Mouse (Mus musculus) embryonic stem cell, embryonic (primary cell): ENCODE results near the gene Ccm2.

ENCODE experiments used
- CTCF ChIA-PET, 4 experiments: fragments of 300-600 bp in 2 of 4; fragments of 350-600 bp in 2 of 4; sonication (Branson Sonifier 250); formaldehyde crosslinking; loops; one replicate each; lab custom pipeline; 2022; ENCODE audit warnings: inconsistent platforms in 2 of 4; lab: Charles Lee
- POLR2A ChIA-PET, 4 experiments: fragments of 300-600 bp in 2 of 4; fragments of 350-600 bp in 2 of 4; sonication (Branson Sonifier 250); formaldehyde crosslinking; loops; one replicate each; lab custom pipeline; 2022; ENCODE audit warnings: antibody characterized with exemption in 4 of 4, inconsistent platforms in 1 of 4; lab: Charles Lee

The Ccm2 gene

GRCm38 (mm10) chr11:6587249-6587940 is 40.7 kb downstream of the Ccm2 start:
- CTCF ChIA-PET, result interaction anchor here in 3 of 4 experiments (1.0 to 1.5 kb wide), 3 partner anchors 11 to 60 kb away, joined by 3 to 7 read pairs (median 4); no protein-coding TSS in a partner anchor
- POLR2A ChIA-PET, result interaction anchor here in 2 of 4 experiments (0.6 to 3.2 kb wide), 11 partner anchors 10 to 113 kb away, joined by 3 to 13 read pairs (median 5); partner anchors contain the start of gene Tbrg4 (in 1 of the 2)

- ChIA-PET POLR2A (interaction anchor here (0.6 to 3.2 kb wide), 21 partner anchors 9 to 1729 kb away, joined by 3 to 13 read pairs (median 3); partner anchors contain the start of gene Tbrg4 (in 1 of the 4)), CTCF (interaction anchor here in 1 of 4 experiments (0.5 to 1.3 kb wide), 3 partner anchors 10 to 87 kb away, joined by 3 to 4 read pairs (median 4); no protein-coding TSS in a partner anchor)
Observed at GRCm38 (mm10) chr11:6588295-6588694, 41.6 kb downstream of the Ccm2 start.

GRCm38 (mm10) chr11:6589838-6590237 is 43.2 kb downstream of the Ccm2 start:
- POLR2A ChIA-PET, result interaction anchor here in 2 of 4 experiments (6.5 to 31.2 kb wide), 2 partner anchors 15 to 30 kb away, joined by 53 to 569 read pairs; partner anchors contain the start of genes Nacad (in 1 of the 2) and Tbrg4 (in 1 of the 2)
- CTCF ChIA-PET, result interaction anchor here in 1 of 4 experiments (0.5 kb wide), 1 partner anchor 1700 kb away, joined by 4 read pairs; no protein-coding TSS in a partner anchor

DNA sequence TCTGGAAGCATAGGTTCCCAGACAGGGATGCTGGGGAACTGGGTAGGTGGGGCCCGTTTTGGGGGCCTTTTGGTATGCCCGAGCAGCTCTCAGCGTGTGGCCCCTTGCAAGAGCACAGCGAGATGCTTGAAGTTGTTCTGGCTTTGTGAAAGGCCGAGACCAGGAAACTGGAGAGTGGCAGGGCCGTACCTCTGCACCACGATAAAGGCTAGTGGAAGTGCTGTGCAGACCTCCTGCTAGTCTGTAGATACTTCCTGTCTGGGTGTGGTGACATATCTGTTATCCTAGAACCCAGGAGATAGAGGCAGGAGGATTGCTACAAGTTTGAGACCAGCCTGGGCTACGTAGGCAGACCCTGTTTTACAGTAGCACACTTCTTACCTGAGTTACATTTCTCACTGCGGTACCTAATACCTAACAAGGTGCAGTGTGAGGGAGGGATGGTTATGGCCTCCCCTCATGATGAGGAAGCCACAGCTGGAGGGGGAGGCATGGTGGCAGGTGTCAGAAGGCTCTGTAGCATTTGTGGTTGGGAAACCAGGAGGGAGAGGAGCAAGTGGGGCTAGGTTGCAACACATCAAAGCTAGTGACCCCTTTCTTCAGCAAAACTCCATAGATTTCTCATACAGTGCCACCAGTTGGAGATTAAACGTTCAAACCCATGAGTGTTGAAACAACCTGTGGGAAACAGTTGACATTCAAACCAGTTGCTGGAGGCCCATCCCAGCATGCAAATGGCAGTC is 44.4 kb downstream of the Ccm2 start:
- ChIA-PET CTCF (no interaction called here), POLR2A (interaction anchor here (0.8 to 31.2 kb wide), 6 partner anchors 13 to 38 kb away, joined by 3 to 915 read pairs (median 38); partner anchors contain the start of genes Nacad (in 2 of the 4) and Tbrg4 (in 2 of the 4))

GRCm38 (mm10) chr11:6593406-6593805 is 46.7 kb downstream of the Ccm2 start:
- POLR2A ChIA-PET, result interaction anchor here (0.5 to 31.2 kb wide), 34 partner anchors 8 to 410 kb away, joined by 3 to 915 read pairs (median 4); partner anchors contain the start of genes Nacad (in 3 of the 4), Tbrg4 (in 3 of the 4) and H2afv (in 1 of the 4)
- CTCF ChIA-PET, result no interaction called here

DNA sequence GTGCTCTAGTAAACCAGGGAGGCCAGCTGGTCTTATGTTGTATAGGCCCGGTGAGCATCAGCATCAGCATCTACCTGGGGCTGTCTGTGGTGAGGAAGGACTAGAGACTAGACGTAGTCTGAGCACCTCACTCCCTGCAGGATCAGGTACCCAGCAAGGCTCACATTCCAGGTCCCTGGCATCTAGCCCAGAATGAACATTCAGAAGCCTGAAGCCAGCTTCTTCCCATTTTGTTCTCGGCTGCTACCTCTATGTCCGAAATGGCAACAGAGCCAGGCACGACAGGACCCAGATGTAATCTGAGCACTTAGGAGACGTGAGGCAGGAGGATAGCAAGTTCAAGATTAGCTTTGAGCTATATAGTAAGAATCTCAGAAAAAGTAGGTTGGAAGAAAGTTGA is 48.2 kb downstream of the Ccm2 start:
- POLR2A ChIA-PET, result interaction anchor here (0.6 to 31.2 kb wide), 12 partner anchors 9 to 71 kb away, joined by 3 to 915 read pairs (median 13); partner anchors contain the start of genes Tbrg4 (in 3 of the 4) and Nacad (in 2 of the 4)
- CTCF ChIA-PET, result interaction anchor here in 1 of 4 experiments (1.6 kb wide), 1 partner anchor 9 kb away, joined by 4 read pairs; no protein-coding TSS in a partner anchor

DNA sequence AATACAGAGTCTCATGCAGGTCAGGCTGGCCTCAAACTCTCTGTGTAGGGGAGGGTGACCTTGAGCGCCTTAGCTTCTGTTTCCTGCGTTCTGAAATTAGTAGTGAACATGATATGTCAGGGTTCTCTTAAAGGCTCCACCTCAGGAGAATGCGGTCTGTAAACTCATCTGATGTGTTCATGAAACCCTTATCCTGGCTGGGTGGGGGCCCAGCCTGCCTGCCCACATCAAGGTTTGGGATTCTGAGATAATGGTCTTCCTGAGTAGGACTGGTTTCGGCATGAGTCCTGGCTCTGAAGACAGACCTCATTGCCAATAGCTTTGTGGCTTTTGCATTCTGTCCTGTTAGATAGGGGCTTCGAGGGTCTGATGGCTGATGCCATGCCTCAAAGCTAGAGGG is 48.7 kb downstream of the Ccm2 start:
- ChIA-PET CTCF (interaction anchor here in 1 of 4 experiments (1.6 kb wide), 1 partner anchor 9 kb away, joined by 4 read pairs; no protein-coding TSS in a partner anchor), POLR2A (interaction anchor here in 3 of 4 experiments (0.7 to 31.2 kb wide), 9 partner anchors 8 to 1501 kb away, joined by 3 to 915 read pairs (median 18); partner anchors contain the start of genes Tbrg4 (in 3 of the 3) and Nacad (in 1 of the 3))

GRCm38 (mm10) chr11:6596205-6596604 is 49.5 kb downstream of the Ccm2 start:
- CTCF ChIA-PET, result interaction anchor here in 1 of 4 experiments (0.9 kb wide), 1 partner anchor 27 kb away, joined by 3 read pairs; no protein-coding TSS in a partner anchor
- POLR2A ChIA-PET, result interaction anchor here in 3 of 4 experiments (0.6 to 31.2 kb wide), 12 partner anchors 7 to 1501 kb away, joined by 3 to 915 read pairs (median 6); partner anchors contain the start of genes Tbrg4 (in 3 of the 3) and Nacad (in 1 of the 3)

DNA sequence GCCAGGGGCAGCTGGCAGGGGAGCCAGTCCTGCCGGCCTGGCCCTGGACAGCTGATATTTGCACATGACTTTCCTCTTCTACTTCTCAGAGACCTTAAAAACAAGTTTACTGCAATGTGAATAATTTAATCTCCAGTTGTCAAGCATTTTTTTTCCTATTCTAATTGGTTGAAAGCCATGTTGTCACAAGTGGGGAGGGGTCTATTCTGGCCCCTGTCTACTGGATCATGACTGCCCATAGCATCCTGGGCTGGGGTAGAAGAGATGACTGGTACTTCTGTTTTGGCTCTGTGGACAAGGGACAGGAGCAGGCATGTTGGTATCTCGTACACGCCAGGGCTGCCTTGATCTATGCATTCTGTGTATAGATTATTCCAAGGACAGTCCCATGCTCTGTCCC is 49.9 kb downstream of the Ccm2 start:
- CTCF ChIA-PET, result interaction anchor here in 1 of 4 experiments (0.9 to 2.0 kb wide), 3 partner anchors 27 to 194 kb away, joined by 3 to 6 read pairs (median 4); no protein-coding TSS in a partner anchor

DNA sequence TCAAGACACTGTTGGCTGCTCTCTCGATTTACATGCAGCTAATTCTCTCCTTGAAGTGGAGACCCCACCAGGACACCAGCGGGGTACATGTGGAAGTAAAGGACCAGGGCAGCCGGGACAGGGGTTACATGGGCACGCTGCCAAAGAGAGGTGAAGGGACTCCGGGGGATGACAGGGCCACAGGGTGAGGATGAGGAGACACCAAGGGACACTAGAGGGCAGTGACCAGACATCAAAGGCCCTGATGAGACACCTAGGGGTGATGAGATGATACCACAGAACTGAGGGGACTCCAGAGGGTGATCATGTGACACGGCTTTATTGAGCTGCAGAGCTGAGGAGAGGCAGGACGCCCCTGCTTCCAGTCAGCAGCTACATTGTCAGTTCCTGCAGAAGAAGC is 50.8 kb downstream of the Ccm2 start:
- CTCF ChIA-PET, result interaction anchor here in 2 of 4 experiments (1.1 to 2.0 kb wide), 7 partner anchors 9 to 195 kb away, joined by 3 to 6 read pairs (median 4); no protein-coding TSS in a partner anchor
- POLR2A ChIA-PET, result interaction anchor here in 3 of 4 experiments (0.6 to 31.2 kb wide), 14 partner anchors 8 to 70 kb away, joined by 3 to 915 read pairs (median 5); partner anchors contain the start of genes Tbrg4 (in 2 of the 3) and Nacad (in 1 of the 3)

More for the DNA sequence above, 49.9 kb downstream of the Ccm2 start:
- POLR2A ChIA-PET, result interaction anchor here in 3 of 4 experiments (0.6 to 31.2 kb wide), 12 partner anchors 8 to 495 kb away, joined by 3 to 915 read pairs (median 4); partner anchors contain the start of genes Tbrg4 (in 2 of the 3) and Nacad (in 1 of the 3)

GRCm38 (mm10) chr11:6598191-6598889 is 51.7 kb downstream of the Ccm2 start:
- ChIA-PET POLR2A (interaction anchor here in 3 of 4 experiments (0.6 to 31.2 kb wide), 18 partner anchors 7 to 72 kb away, joined by 3 to 915 read pairs (median 5); partner anchors contain the start of genes Tbrg4 (in 2 of the 3) and Nacad (in 1 of the 3)), CTCF (interaction anchor here in 3 of 4 experiments (0.6 to 2.0 kb wide), 9 partner anchors 10 to 1889 kb away, joined by 3 to 9 read pairs (median 4); no protein-coding TSS in a partner anchor)

GRCm38 (mm10) chr11:6599011-6599681 is 52.5 kb downstream of the Ccm2 start:
- POLR2A ChIA-PET, result interaction anchor here in 3 of 4 experiments (0.6 to 31.2 kb wide), 11 partner anchors 9 to 73 kb away, joined by 3 to 915 read pairs (median 4); partner anchors contain the start of gene Tbrg4 (in 2 of the 3)
- CTCF ChIA-PET, result interaction anchor here in 2 of 4 experiments (1.0 to 1.5 kb wide), 4 partner anchors 13 to 162 kb away, joined by 3 to 5 read pairs (median 3); no protein-coding TSS in a partner anchor

DNA sequence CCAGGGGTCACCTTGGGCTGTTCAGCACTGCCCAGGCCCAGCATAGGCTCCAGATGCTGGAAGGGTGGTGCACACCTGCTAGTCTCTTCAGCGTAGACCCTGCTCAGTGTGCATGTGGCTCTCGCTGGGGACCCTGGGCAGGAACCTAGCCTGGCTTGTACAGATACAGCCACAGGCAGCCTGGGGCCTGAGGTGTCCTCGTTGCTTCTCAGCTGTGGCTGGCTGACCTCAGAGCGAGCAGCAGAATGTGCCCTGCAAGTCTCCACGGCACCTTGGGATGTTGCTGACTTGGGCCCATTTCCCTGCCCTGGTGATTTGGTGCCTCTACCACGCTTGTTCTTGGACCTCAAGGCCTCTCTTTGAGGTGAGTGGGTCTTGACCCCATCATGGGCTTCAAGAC is 53.1 kb downstream of the Ccm2 start:
- ChIA-PET CTCF (no interaction called here), POLR2A (interaction anchor here in 3 of 4 experiments (0.6 to 31.2 kb wide), 11 partner anchors 8 to 71 kb away, joined by 3 to 915 read pairs (median 3); partner anchors contain the start of gene Tbrg4 (in 2 of the 3))

DNA sequence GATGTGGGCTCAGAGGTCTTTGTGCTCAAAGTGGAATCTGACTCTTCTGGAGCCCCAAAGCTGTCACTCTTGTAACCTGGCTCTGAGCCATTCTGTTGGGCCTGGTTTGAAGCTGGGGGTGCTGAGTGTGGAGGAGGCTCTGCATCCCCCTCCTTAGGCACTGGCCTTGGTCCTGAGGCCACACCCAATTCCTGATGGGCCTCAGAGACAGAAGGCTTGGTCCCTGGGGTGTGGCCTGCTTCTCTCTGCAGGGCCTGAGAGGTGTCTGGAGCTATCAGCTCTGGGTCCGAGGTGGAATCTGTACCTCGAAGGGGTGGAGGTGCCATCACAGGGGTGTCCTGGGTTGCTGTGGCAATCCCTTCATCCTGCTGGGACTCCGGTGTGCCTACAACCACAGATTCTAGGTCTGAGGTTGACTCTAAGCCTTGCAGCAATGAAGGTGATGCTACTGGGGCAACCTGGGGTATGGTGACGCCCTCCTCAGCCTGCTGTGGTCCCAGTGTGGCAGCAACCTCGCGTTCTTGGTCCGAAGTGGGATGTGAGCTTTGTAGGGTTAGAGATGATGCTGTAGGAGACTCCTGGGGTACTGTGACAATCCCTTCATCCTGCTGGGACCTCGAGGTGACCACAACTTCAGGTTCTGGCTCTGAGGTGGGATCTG is 53.7 kb downstream of the Ccm2 start:
- CTCF ChIA-PET, result interaction anchor here in 1 of 4 experiments (1.3 kb wide), 1 partner anchor 28 kb away, joined by 3 read pairs; no protein-coding TSS in a partner anchor
- POLR2A ChIA-PET, result interaction anchor here in 3 of 4 experiments (0.5 to 31.2 kb wide), 12 partner anchors 12 to 189 kb away, joined by 3 to 915 read pairs (median 3); partner anchors contain the start of gene Tbrg4 (in 2 of the 3)
